Mouse (Mus musculus): ENCODE measurements around the gene Gsk3a.

DNA sequence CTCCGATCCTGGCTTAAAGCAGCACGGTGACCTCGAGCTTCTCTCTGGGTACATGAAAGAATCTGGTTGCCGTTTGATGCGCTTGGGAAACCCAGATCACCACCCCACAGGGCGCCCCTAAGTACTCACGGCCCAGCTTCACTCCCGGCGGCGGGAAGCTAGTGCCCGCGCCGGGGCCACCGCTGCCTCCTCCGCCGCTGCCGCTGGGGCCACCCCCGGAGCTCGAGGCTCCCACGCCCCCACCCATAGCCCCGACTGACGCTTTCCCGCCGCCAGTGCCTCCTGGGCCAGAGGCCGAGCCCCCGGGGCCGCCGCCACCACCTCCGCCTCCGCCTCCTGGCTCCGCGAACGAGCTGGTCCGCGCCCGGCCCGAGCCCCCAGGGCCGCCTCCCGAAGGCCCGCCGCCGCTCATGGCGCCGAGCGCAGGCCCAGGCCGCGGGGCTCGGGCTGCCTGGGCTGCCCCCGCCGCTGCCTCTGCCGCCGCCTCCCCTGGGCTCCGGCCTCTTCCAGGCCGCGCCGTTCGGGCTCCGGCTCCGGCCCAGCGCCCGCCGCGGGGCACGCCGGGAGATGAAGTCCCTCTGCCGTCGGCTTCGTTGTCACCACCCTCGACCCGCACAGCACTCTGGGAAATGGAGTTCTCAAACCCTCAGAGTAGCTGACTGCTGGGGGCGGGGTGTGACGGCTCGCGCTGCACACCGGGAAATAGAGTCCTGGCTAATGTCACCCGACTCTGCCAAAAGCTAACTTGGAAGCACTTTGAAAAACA, at the start of gene Gsk3a:
- no peak for TF ChIP-seq CTCF (IDR thresholded peaks at IDR 0.05)
- TF ChIP-seq EP300 (IDR thresholded peaks at IDR 0.05) = no peak
